Mouse (Mus musculus): ENCODE data around the gene Gm20662. TPM values are rescaled to one million over a fixed set of nuclear protein-coding genes. Genes with fewer than 3 reads are reported as not detected.

Gene Gm20662
- polyA plus RNA-seq (2014; fragmentation: Illumina TruSeq; extraction: RNeasy Lipid Tissue Mini Kit (QIAGEN cat#74804); ENCODE audit: low read depth, low replicate concordance): not detected

GRCm38 (mm10) chr9:107996049-107996448 is at the start of gene Gm20662:
Gene Gm20662, plus strand, starts transcription at chr9:107996349.

DNA sequence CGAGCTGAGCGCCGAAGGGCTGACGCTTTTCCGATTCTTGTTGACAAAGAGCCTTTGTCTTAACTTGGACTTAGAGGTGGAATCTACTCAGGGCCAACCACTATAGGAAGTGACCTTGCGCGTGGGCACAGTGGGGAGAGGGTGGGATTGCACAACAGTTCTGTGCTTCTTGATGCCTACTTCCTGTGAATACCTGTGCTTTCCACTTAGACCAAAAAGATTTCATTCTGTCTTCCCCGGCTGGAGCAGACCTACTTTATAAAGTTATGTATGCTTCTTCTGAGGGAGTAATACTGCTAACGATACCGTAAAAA is 46.3 kb upstream of the Gm20662 start, which contains the start of gene Traip:
Gene Traip (plus strand): TSS at position 215 of the 314 bp plus-strand sequence.

GRCm38 (mm10) chr9:107975399-107976386 is 20.5 kb upstream of the Gm20662 start, which contains the start of gene Uba7:
Gene Uba7, plus strand, starts transcription at chr9:107975505.

DNA sequence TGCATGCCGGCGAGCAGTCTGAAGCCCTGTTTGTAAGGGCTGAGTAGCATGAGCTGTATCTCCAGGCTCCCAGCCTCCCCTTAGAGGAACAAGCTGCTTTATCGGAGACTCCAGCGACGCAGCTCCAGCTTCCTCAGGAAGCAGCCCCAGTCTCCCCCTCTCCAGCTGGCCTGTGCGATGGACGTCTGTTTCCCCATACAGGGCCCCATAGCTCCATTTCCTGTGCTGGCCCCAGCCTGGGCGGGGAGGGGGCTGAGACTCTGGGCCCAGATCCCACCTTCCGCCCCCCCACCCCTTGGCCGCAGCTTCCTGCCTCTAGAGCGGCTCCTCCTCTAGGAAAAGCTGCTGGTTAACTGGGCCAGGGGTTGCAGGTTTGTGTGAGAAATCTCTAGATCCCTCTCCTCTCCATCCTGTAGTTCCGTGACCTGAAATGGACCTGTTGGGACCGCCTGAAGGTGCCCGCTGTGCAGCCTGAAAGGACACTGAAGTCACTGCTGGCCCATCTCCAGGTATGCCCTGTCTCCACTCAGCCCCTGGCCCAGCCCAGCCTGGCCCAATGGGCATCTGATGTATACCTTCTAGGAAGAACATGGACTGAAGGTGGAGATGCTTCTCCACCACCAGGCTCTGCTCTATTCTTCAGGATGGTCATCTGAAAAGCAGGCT is 13.3 kb upstream of the Gm20662 start, which contains the start of gene Gm20661:
Gene Gm20661 (plus strand): TSS at position 378 of the 666 bp plus-strand sequence.

GRCm38 (mm10) chr9:107985131-107986119 is 10.7 kb upstream of the Gm20662 start, which contains the start of gene Inka1:
Gene Inka1, minus strand, starts transcription at chr9:107985879.

DNA sequence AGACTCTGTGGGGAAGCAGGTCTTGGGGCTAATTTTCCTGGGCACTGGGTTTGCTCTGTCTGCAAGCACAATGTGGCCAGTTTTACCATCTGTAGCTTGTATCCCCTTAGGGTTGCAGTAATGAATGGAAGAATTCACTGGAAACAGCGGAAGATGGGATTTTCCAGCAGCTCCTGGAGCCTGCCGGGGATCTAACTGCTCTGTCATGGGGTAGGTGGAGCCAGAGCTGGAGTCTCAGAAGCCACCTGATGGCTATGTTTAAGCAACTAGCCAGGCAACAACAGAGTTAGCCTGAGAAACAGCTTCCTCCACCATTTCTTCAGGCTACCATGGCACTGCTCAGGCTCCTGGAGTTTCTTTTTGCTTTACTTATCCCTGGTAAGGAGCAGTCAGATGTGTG is 4.0 kb upstream of the Gm20662 start, which contains the start of gene Cdhr4:
Gene Cdhr4 (plus strand): TSS at position 301 of the 400 bp plus-strand sequence.

GRCm38 (mm10) chr9:108001922-108002770 is 6.0 kb downstream of the Gm20662 start, which contains the start of gene Ip6k1:
Gene Ip6k1, plus strand, starts transcription at chr9:108002501.

GRCm38 (mm10) chr9:108049016-108049455 is 52.9 kb downstream of the Gm20662 start, which contains the start of gene Gmppb:
Gene Gmppb, plus strand, starts transcription at chr9:108049242.

DNA sequence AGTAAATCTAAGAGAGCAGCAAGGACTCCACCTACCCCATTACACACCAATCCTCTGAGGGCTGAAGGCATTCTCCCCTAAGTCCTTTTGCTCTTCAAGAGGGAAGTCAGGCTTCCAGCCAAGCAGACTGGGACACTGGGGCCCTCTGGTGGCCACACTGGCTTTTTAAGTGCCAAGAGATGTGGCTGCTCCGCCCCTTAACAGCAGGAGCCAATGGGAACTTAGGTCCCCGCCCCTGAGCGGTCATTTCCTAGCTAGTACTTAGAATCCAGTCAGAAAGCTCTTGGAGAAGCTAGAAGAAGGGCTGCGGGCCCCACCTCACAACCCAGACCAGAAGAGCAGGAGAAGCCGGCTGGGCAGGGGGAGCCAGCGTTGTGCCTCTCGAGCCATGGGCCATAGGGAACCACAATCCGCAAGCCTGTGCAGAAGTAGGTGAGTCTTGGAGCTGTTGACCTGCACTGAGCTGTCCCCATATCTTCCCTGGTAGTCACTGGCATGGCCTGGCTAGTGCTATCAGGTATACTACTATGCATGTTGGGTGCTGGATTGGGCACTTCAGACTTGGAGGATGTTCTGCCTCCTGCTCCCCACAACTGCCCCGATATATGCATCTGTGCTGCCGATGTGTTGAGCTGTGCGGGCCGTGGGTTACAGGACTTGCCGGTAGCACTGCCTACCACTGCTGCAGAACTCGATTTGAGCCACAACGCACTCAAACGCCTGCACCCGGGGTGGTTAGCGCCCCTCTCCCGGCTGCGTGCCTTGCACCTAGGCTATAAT is 56.9 kb downstream of the Gm20662 start, which contains the start of gene Amigo3:
Gene Amigo3 (plus strand): TSS at position 275 of the 780 bp plus-strand sequence.

GRCm38 (mm10) chr9:108080168-108080567 is 84.0 kb downstream of the Gm20662 start, which contains the start of gene Mst1:
Gene Mst1, plus strand, starts transcription at chr9:108080436.

DNA sequence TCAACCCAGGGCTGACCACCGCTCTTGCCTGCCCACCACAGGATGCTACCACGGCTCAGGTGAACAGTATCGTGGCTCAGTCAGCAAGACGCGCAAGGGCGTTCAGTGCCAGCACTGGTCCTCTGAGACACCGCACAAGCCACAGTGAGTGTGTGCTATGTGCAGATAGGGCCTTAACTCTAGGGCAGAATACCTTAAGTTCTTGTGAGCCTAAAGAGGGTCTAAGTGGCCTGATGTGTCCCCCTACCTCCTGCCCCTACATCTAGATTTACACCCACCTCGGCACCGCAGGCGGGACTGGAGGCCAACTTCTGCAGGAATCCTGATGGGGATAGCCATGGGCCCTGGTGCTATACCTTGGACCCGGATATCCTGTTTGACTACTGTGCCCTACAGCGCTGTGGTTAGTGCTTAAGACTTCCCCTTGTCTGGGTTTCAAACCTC is 86.9 kb downstream of the Gm20662 start, which contains the start of gene Rnf123:
Gene Rnf123 (minus strand): TSS at position 359 of the 444 bp plus-strand sequence.

DNA sequence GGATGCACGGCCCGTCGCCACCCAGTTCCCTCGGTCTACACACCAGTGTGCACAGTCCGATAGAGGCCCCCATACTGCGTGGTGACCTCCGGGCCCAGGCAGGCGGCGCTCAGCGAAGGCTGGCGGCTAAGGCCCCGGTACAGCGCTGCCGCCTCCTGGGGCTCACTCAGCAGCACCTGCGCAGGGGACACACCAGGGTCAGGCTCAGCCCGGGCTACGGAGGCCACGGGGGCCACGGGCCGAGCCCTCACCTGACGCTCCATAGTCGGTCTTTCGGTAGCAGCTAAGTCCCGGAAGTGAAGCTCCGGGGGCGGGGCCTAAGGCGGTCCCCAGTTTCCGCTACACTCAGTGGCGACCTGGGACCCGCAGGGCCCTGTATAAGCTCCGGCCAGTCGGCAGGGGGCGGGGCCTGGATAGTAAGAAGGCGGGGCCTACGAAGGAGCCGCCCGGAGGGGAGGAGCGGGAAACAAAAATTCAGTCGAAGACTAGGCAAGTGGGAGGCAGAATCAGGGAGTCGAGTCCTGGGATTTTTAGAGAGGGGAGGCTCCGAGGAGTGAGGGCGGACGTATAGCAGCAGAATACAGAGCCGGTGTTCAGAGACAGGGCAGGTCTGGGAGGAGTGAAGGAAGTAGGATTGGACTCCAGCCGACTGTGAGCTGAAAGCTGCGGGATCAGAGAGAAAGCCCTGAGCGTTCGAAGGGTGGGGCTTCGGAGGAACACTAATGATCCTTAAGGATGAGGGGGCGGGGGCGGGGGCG is 98.2 kb downstream of the Gm20662 start, which contains the start of gene Apeh:
Gene Apeh (minus strand): TSS at position 423 of the 758 bp plus-strand sequence.

Other genes starting within 250 kb of the Gm20662 start
- 90.8 TPM for gene Rbm5, start 225.4 kb upstream of the Gm20662 start, polyA plus RNA-seq (2014; fragmentation: Illumina TruSeq; extraction: RNeasy Lipid Tissue Mini Kit (QIAGEN cat#74804); ENCODE audit: low read depth, low replicate concordance)
- gene Rbm6, start 123.1 kb upstream of the Gm20662 start, polyA plus RNA-seq (2014; fragmentation: Illumina TruSeq; extraction: RNeasy Lipid Tissue Mini Kit (QIAGEN cat#74804); ENCODE audit: low read depth, low replicate concordance): 64.7 TPM
- not detected for gene Mon1a, start 108.2 kb upstream of the Gm20662 start, polyA plus RNA-seq (2014; fragmentation: Illumina TruSeq; extraction: RNeasy Lipid Tissue Mini Kit (QIAGEN cat#74804); ENCODE audit: low read depth, low replicate concordance)
- gene Mst1r, start 89.5 kb upstream of the Gm20662 start, polyA plus RNA-seq (2014; fragmentation: Illumina TruSeq; extraction: RNeasy Lipid Tissue Mini Kit (QIAGEN cat#74804); ENCODE audit: low read depth, low replicate concordance): not detected
- gene Actl11, start 67.9 kb upstream of the Gm20662 start, polyA plus RNA-seq (2014; fragmentation: Illumina TruSeq; extraction: RNeasy Lipid Tissue Mini Kit (QIAGEN cat#74804); ENCODE audit: low read depth, low replicate concordance): not detected
- not detected for gene Camkv, start 60.7 kb upstream of the Gm20662 start, polyA plus RNA-seq (2014; fragmentation: Illumina TruSeq; extraction: RNeasy Lipid Tissue Mini Kit (QIAGEN cat#74804); ENCODE audit: low read depth, low replicate concordance)
- not detected for gene Traip, start 46.2 kb upstream of the Gm20662 start, polyA plus RNA-seq (2014; fragmentation: Illumina TruSeq; extraction: RNeasy Lipid Tissue Mini Kit (QIAGEN cat#74804); ENCODE audit: low read depth, low replicate concordance)
- 1.1 TPM for gene Uba7, start 20.8 kb upstream of the Gm20662 start, polyA plus RNA-seq (2014; fragmentation: Illumina TruSeq; extraction: RNeasy Lipid Tissue Mini Kit (QIAGEN cat#74804); ENCODE audit: low read depth, low replicate concordance)
- gene Gm20661, start 13.3 kb upstream of the Gm20662 start, polyA plus RNA-seq (2014; fragmentation: Illumina TruSeq; extraction: RNeasy Lipid Tissue Mini Kit (QIAGEN cat#74804); ENCODE audit: low read depth, low replicate concordance): 0.32 TPM
- not detected for gene Inka1, start 10.5 kb upstream of the Gm20662 start, polyA plus RNA-seq (2014; fragmentation: Illumina TruSeq; extraction: RNeasy Lipid Tissue Mini Kit (QIAGEN cat#74804); ENCODE audit: low read depth, low replicate concordance)
- not detected for gene Cdhr4, start 3.9 kb upstream of the Gm20662 start, polyA plus RNA-seq (2014; fragmentation: Illumina TruSeq; extraction: RNeasy Lipid Tissue Mini Kit (QIAGEN cat#74804); ENCODE audit: low read depth, low replicate concordance)
- 65.5 TPM for gene Ip6k1, start 6.2 kb downstream of the Gm20662 start, polyA plus RNA-seq (2014; fragmentation: Illumina TruSeq; extraction: RNeasy Lipid Tissue Mini Kit (QIAGEN cat#74804); ENCODE audit: low read depth, low replicate concordance)
- 1.1 TPM for gene Gmppb, start 52.9 kb downstream of the Gm20662 start, polyA plus RNA-seq (2014; fragmentation: Illumina TruSeq; extraction: RNeasy Lipid Tissue Mini Kit (QIAGEN cat#74804); ENCODE audit: low read depth, low replicate concordance)
- gene Amigo3, start 56.8 kb downstream of the Gm20662 start, polyA plus RNA-seq (2014; fragmentation: Illumina TruSeq; extraction: RNeasy Lipid Tissue Mini Kit (QIAGEN cat#74804); ENCODE audit: low read depth, low replicate concordance): not detected
- not detected for gene Mst1, start 84.1 kb downstream of the Gm20662 start, polyA plus RNA-seq (2014; fragmentation: Illumina TruSeq; extraction: RNeasy Lipid Tissue Mini Kit (QIAGEN cat#74804); ENCODE audit: low read depth, low replicate concordance)
- gene Rnf123, start 87.0 kb downstream of the Gm20662 start, polyA plus RNA-seq (2014; fragmentation: Illumina TruSeq; extraction: RNeasy Lipid Tissue Mini Kit (QIAGEN cat#74804); ENCODE audit: low read depth, low replicate concordance): 1.6 TPM
- 48.3 TPM for gene Apeh, start 98.3 kb downstream of the Gm20662 start, polyA plus RNA-seq (2014; fragmentation: Illumina TruSeq; extraction: RNeasy Lipid Tissue Mini Kit (QIAGEN cat#74804); ENCODE audit: low read depth, low replicate concordance)
- not detected for gene Bsn, start 194.0 kb downstream of the Gm20662 start, polyA plus RNA-seq (2014; fragmentation: Illumina TruSeq; extraction: RNeasy Lipid Tissue Mini Kit (QIAGEN cat#74804); ENCODE audit: low read depth, low replicate concordance)

Measured in kidney, adult 10 weeks (tissue).